Mouse (Mus musculus): ENCODE data around the gene Gfod1. TPM values are rescaled to one million over a fixed set of nuclear protein-coding genes. Genes with fewer than 3 reads are reported as not detected.

Gene Gfod1
- polyA plus RNA-seq, 1 experiment from 2014 or later, result 1.5 TPM

DNA sequence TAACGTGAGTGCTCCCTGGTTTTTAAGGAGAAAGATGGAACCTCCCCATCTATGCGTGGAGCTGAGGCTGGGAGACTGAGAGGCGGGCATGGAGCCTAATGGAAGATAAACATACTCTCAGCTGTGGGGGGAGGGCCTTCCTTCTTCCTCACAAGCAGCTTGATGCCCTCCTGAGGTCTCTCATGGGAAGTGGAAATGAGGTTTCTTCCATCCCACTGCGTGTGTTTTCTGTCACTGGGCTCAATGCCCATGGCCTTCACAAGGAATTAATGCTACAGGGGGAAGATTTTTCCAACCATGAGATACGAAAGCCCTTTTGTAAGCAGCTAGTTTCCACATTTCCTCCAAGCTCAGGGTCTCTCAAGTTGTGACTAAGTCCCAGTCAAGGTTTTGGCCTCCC, 100.3 kb downstream of the Gfod1 start:
- peaks cover 6% of the 10 kb centered on the region; the same call in 1 of the 2 replicates for H3K36me3 ChIP-seq
- WGBS, result 72% methylated on average over 5 of the region's 5 CpGs
- H3K4me3 ChIP-seq, result no peak overlapping the region
- H3K4me2 ChIP-seq (replicated peaks), result no peak overlapping the region
- H3K4me1 ChIP-seq, result peaks cover under 1% of the 10 kb centered on the region; the same call in 1 of the 2 replicates
- no peaks in the 10 kb centered on the region for H3K27me3 ChIP-seq (replicated peaks)
- ATAC-seq (ENCODE audit: low FRiP score, low read depth), result no peak
- no peak overlapping the region for H3K27ac ChIP-seq
- H3K9me3 ChIP-seq, result no peaks in the 10 kb centered on the region
- H3K9ac ChIP-seq, result no peak overlapping the region

DNA sequence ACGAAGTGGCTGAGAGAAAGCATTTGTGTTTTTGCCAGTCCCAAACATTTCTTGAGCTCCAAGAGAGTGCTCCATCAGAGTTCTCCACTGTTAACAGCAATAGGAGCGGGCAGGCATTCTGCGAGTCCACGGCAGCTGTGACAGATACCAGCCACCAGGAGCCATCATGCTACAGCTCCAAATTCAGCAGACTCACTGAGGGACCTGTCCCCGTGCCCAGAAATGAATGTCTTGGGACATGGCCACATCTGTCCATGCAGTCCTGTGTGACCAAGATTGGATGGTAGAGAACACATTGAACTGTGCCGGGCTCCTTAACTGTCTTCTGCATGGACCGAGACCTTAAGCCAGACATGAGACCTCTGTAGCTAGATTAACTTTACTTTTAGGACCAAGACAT, 100.7 kb downstream of the Gfod1 start:
- Histone ChIP-seq H3K4me2 (replicated peaks) (no peak overlapping the region), H3K4me3 (no peak overlapping the region), H3K27me3 (replicated peaks) (no peaks in the 10 kb centered on the region), H3K4me1 (no peaks in the 10 kb centered on the region), H3K9ac (no peak overlapping the region), H3K27ac (no peak overlapping the region), H3K36me3 (peaks cover 6% of the 10 kb centered on the region; the same call in 1 of the 2 replicates), H3K9me3 (no peaks in the 10 kb centered on the region)
- WGBS, result 84% methylated on average over 7 of the region's 7 CpGs
- no peak for ATAC-seq (ENCODE audit: low FRiP score, low read depth)

DNA sequence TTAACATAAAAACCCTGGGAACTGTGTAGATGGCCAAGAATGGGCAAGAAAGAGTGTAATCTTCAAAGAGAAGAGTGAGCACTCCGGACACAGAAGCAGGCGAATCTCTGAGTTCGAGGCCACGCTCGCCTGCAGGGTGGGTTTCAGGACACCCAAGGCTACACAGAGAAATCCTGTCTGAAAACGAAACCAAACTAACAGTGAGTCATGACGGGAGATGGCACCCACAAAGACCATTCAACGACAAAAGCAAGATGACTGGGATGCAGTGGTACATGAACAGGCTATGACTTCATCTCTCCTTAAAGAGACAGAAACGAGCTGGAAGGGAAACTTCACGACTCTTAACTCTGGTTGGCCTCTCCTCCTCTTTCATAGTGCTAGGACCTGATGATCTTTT, 101.6 kb downstream of the Gfod1 start:
- no peak overlapping the region for H3K4me3 ChIP-seq
- no peak for ATAC-seq (ENCODE audit: low FRiP score, low read depth)
- no peaks in the 10 kb centered on the region for H3K9me3 ChIP-seq
- H3K36me3 ChIP-seq, result peaks cover 6% of the 10 kb centered on the region; the same call in 1 of the 2 replicates
- H3K27me3 ChIP-seq (replicated peaks), result no peaks in the 10 kb centered on the region
- H3K27ac ChIP-seq, result no peak overlapping the region
- H3K9ac ChIP-seq, result no peak overlapping the region
- 87% methylated on average over 10 of the region's 10 CpGs for whole genome bisulfite sequencing
- H3K4me1 ChIP-seq, result no peaks in the 10 kb centered on the region
- no peak overlapping the region for H3K4me2 ChIP-seq (replicated peaks)

DNA sequence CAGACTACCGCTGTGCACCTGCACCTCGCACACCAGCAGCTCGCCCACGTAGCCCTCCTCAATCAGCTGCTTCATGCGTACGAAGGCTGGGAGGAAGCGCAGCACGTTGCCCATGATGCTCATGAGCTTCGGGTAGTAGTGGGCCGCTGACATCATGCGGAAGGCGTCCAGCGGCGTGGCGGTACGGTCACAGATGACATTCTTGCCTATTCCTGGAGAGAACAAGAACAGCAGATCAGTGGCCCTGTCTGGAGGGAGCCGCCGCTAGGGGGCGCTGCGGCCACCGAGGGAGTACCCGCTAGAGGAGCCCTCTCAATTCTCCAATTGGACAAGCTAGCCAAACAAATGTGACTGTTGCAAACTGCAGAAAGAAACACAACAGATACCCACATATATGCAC, 102.9 kb downstream of the Gfod1 start:
- Histone ChIP-seq H3K27me3 (replicated peaks) (no peaks in the 10 kb centered on the region), H3K4me2 (replicated peaks) (no peak overlapping the region), H3K9ac (no peak overlapping the region), H3K9me3 (no peaks in the 10 kb centered on the region), H3K27ac (no peak overlapping the region), H3K4me1 (no peaks in the 10 kb centered on the region), H3K36me3 (peaks cover 6% of the 10 kb centered on the region; the same call in 1 of the 2 replicates), H3K4me3 (no peak overlapping the region)
- WGBS, result 40% methylated on average over 22 of the region's 22 CpGs
- ATAC-seq (ENCODE audit: low FRiP score, low read depth), result no peak

DNA sequence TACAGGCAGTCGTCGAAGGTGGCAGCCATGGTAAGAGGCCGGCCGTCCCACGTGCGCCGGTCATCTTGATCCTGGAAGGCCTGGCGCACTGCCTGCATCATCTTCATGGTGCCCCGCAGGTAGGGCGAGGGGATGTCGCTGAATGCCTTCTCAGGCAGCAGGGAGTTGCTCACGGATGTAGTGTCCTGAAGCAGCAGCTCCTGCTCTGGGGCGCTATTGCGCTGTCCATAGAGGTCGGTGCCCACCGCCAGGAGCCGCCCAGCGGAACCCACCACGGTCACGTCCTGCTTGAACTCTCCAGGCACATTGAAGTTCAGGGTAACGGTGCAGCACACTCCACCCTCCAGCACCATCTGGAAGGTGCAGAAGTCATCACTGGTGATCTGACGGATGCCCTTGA, 103.5 kb downstream of the Gfod1 start:
- H3K4me1 ChIP-seq, result no peaks in the 10 kb centered on the region
- H3K4me2 ChIP-seq (replicated peaks), result no peak overlapping the region
- H3K9ac ChIP-seq, result no peak overlapping the region
- no peak overlapping the region for H3K27ac ChIP-seq
- WGBS, result 81% methylated on average over 22 of the region's 22 CpGs
- no peak for ATAC-seq (ENCODE audit: low FRiP score, low read depth)
- H3K27me3 ChIP-seq (replicated peaks), result no peaks in the 10 kb centered on the region
- H3K4me3 ChIP-seq, result no peak overlapping the region
- no peaks in the 10 kb centered on the region for H3K9me3 ChIP-seq
- H3K36me3 ChIP-seq, result peaks cover 6% of the 10 kb centered on the region; the same call in 1 of the 2 replicates

DNA sequence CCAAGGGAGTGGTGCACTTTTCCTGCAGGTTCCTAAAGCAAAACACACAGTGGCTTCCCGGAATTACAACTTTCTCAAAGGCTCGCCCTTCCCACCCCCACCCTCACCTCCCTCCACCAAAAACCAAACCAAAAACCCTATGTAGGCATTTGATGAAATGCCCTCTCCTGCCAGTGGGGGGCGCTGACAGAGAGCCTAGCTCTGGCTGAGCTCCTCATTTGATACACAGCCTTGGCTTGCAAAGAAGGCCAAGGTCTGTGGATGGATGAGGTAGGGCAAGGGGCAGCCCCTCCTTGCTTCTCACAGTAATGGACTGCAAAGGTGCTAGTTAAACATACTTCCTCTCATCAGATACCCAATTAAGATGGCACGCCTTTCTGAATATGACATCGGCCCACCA, 104.2 kb downstream of the Gfod1 start:
- no peak overlapping the region for H3K4me2 ChIP-seq (replicated peaks)
- no peaks in the 10 kb centered on the region for H3K27me3 ChIP-seq (replicated peaks)
- H3K36me3 ChIP-seq, result peaks cover 6% of the 10 kb centered on the region; the same call in 1 of the 2 replicates
- H3K27ac ChIP-seq, result no peak overlapping the region
- H3K4me3 ChIP-seq, result no peak overlapping the region
- H3K4me1 ChIP-seq, result no peaks in the 10 kb centered on the region
- H3K9ac ChIP-seq, result no peak overlapping the region
- ATAC-seq (ENCODE audit: low FRiP score, low read depth), result no peak
- WGBS, result 71% methylated on average over 5 of the region's 5 CpGs
- no peaks in the 10 kb centered on the region for H3K9me3 ChIP-seq

DNA sequence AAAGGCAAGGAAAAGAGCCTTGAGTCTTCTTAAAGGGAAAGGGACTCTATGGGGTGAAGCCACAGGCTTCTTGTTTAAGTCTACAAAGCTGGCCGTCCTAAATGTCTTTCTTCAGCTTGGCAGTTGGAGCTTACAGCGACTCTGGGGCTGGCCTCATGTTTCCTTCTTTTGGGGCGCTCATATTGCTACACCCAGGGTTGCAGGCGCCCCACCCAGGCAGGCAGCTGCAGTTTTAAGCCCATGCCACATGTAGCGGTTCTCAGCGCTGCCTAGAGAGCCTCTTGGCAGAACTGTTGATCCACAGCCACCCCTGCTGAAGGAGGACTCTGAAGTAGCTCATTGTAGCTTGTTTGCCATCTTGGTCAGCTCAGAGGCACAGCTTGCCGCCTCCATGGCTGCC, 104.7 kb downstream of the Gfod1 start:
- H3K27ac ChIP-seq, result no peak overlapping the region
- ATAC-seq (ENCODE audit: low FRiP score, low read depth), result no peak
- no peak overlapping the region for H3K9ac ChIP-seq
- H3K36me3 ChIP-seq, result peaks cover 6% of the 10 kb centered on the region; the same call in 1 of the 2 replicates
- WGBS, result 90% methylated on average over 7 of the region's 7 CpGs
- no peaks in the 10 kb centered on the region for H3K9me3 ChIP-seq
- H3K4me3 ChIP-seq, result no peak overlapping the region
- no peaks in the 10 kb centered on the region for H3K27me3 ChIP-seq (replicated peaks)
- H3K4me2 ChIP-seq (replicated peaks), result no peak overlapping the region
- H3K4me1 ChIP-seq, result no peaks in the 10 kb centered on the region

DNA sequence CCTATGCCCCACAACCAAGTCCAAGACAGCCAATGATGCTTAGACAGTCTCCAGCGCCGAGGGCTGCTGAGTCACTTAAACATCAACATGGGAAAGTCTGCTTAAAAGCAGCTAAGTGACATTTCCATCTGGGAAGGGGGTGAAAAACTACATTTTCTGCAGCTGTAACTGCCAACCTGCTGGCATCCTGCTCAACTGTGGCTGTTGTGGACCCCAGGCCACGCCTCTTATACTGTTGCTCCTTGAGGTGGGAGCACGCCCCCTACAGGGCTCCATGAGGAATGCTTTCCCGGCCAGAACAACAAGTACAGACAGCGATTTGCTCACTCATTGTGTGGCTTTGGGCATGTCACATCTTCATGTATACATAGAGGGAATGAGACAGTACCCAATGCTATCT, 106.8 kb downstream of the Gfod1 start:
- H3K4me3 ChIP-seq, result no peak overlapping the region
- no peaks in the 10 kb centered on the region for H3K9me3 ChIP-seq
- no peak for ATAC-seq (ENCODE audit: low FRiP score, low read depth)
- no peaks in the 10 kb centered on the region for H3K27me3 ChIP-seq (replicated peaks)
- no peak overlapping the region for H3K27ac ChIP-seq
- H3K36me3 ChIP-seq, result peaks cover 6% of the 10 kb centered on the region; the same call in 1 of the 2 replicates
- 64% methylated on average over 6 of the region's 6 CpGs for WGBS
- no peak overlapping the region for H3K4me2 ChIP-seq (replicated peaks)
- H3K9ac ChIP-seq, result no peak overlapping the region
- H3K4me1 ChIP-seq, result no peaks in the 10 kb centered on the region

GRCm38 (mm10) chr13:43196000-43196399, 108.0 kb downstream of the Gfod1 start:
- H3K27me3 ChIP-seq (replicated peaks), result 0 out of 2 replicates have a peak, but pooled peaks cover 2% of the 10 kb centered on the region
- no peaks in the 10 kb centered on the region for H3K9me3 ChIP-seq
- no peak overlapping the region for H3K4me2 ChIP-seq (replicated peaks)
- H3K36me3 ChIP-seq, result peaks cover 6% of the 10 kb centered on the region; the same call in 1 of the 2 replicates
- no peak overlapping the region for H3K27ac ChIP-seq
- no peak overlapping the region for H3K9ac ChIP-seq
- ATAC-seq (ENCODE audit: low FRiP score, low read depth), result no peak
- WGBS, result 72% methylated on average over 7 of the region's 7 CpGs
- H3K4me1 ChIP-seq, result peaks cover 5% of the 10 kb centered on the region; the same call in 1 of the 2 replicates
- H3K4me3 ChIP-seq, result no peak overlapping the region

DNA sequence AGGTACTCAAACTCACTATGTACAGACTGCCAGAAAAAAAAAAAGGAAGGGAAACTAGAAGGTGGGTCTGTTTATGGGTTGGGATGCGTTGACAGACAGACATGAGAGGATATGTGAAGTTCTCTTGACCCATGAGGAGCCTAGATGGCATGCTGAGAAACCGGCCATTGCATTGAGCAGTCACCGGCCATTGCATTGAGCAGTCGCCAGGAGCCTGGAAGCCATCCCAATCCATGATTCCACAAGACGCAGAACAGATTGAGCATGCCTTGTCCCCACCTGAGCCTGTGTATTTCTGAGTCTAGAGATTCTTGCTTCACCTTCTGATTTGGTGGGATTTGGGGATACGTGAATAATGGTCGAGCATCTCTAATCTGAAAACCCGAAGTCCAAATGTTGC, 110.0 kb downstream of the Gfod1 start:
- no peak overlapping the region for H3K4me3 ChIP-seq
- H3K9me3 ChIP-seq, result no peaks in the 10 kb centered on the region
- WGBS, result 93% methylated on average over 8 of the region's 8 CpGs
- 0 out of 2 replicates have a peak, but pooled peaks cover 4% of the 10 kb centered on the region for H3K27me3 ChIP-seq (replicated peaks)
- no peak for ATAC-seq (ENCODE audit: low FRiP score, low read depth)
- no peak overlapping the region for H3K9ac ChIP-seq
- peaks cover 5% of the 10 kb centered on the region; the same call in 1 of the 2 replicates for H3K4me1 ChIP-seq
- no peak overlapping the region for H3K27ac ChIP-seq
- H3K36me3 ChIP-seq, result no peaks in the 10 kb centered on the region
- H3K4me2 ChIP-seq (replicated peaks), result no peak overlapping the region

- no peaks in the 10 kb centered on the region for H3K36me3 ChIP-seq
- no peak overlapping the region for H3K4me3 ChIP-seq
- no peak for ATAC-seq (ENCODE audit: low FRiP score, low read depth)
- H3K4me1 ChIP-seq, result peaks cover 5% of the 10 kb centered on the region; the same call in 1 of the 2 replicates
- H3K27me3 ChIP-seq (replicated peaks), result 0 out of 2 replicates have a peak, but pooled peaks cover 4% of the 10 kb centered on the region
- H3K9me3 ChIP-seq, result no peaks in the 10 kb centered on the region
- no peak overlapping the region for H3K27ac ChIP-seq
- no peak overlapping the region for H3K4me2 ChIP-seq (replicated peaks)
- 78% methylated on average over 7 of the region's 7 CpGs for WGBS
- H3K9ac ChIP-seq, result no peak overlapping the region
Observed at GRCm38 (mm10) chr13:43193266-43193665, 110.7 kb downstream of the Gfod1 start.

GRCm38 (mm10) chr13:43191741-43192192, 112.2 kb downstream of the Gfod1 start:
- Histone ChIP-seq H3K27ac (no peak overlapping the region), H3K9ac (no peak overlapping the region), H3K4me3 (no peak overlapping the region), H3K4me1 (peaks cover 5% of the 10 kb centered on the region; the same call in 1 of the 2 replicates), H3K36me3 (no peaks in the 10 kb centered on the region), H3K27me3 (replicated peaks) (0 out of 2 replicates have a peak, but pooled peaks cover 4% of the 10 kb centered on the region), H3K4me2 (replicated peaks) (peak overlapping the region; percentile 36), H3K9me3 (no peaks in the 10 kb centered on the region)
- no peak for ATAC-seq (ENCODE audit: low FRiP score, low read depth)
- WGBS, result 7% methylated on average over 14 of the region's 14 CpGs

- no peak overlapping the region for H3K4me3 ChIP-seq
- 10% methylated on average over 2 of the region's 2 CpGs for WGBS
- peaks cover 5% of the 10 kb centered on the region; the same call in 1 of the 2 replicates for H3K4me1 ChIP-seq
- no peak overlapping the region for H3K4me2 ChIP-seq (replicated peaks)
- no peaks in the 10 kb centered on the region for H3K9me3 ChIP-seq
- no peak overlapping the region for H3K27ac ChIP-seq
- H3K36me3 ChIP-seq, result no peaks in the 10 kb centered on the region
- no peak overlapping the region for H3K9ac ChIP-seq
- ATAC-seq (ENCODE audit: low FRiP score, low read depth), result no peak
- 0 out of 2 replicates have a peak, but pooled peaks cover 4% of the 10 kb centered on the region for H3K27me3 ChIP-seq (replicated peaks)
Observed at GRCm38 (mm10) chr13:43191290-43191689, 112.7 kb downstream of the Gfod1 start.

Data from neural tube, embryonic 12.5 days (tissue).